Mouse (Mus musculus) midbrain, embryonic 12.5 days (tissue): ENCODE results near the gene Itgam. TPM values are rescaled to one million over a fixed set of nuclear protein-coding genes. Genes with fewer than 3 reads are reported as not detected.
"Not testable (repeated sequence)": the region's sequence is repeated elsewhere in the genome, so short reads cannot be mapped to it uniquely, and the experiment has no call there.

Experiments used
- ATAC-seq: fragments of 200-750 bp; cut with Nextera tagmentation; 2 replicates; pipeline ENCODE4 v1.8.0; 2017; ENCODE audit warnings: low read depth, moderate TSS enrichment, moderate library complexity; ENCODE audit not compliant: low FRiP score
- H3K27ac ChIP-seq: fragments of 300-500 bp; sonication (generic); replicated peaks from 2 replicates; pipeline ENCODE4 v1.5.1; 2016; ENCODE audit warnings: mild to moderate bottlenecking
- H3K27me3 ChIP-seq: fragments of 300-500 bp; sonication (generic); 2 replicates; pipeline ENCODE4 v1.6.1; 2016; ENCODE audit warnings: mild to moderate bottlenecking
- H3K36me3 ChIP-seq: fragments of 300-500 bp; sonication (generic); 2 replicates; pipeline ENCODE4 v1.6.1; 2016
- H3K4me1 ChIP-seq: fragments of 300-500 bp; sonication (generic); 2 replicates; pipeline ENCODE4 v1.6.1; 2016
- H3K4me2 ChIP-seq: fragments of 300-500 bp; sonication (generic); replicated peaks from 2 replicates; pipeline ENCODE4 v1.6.1; 2016; ENCODE audit warnings: mild to moderate bottlenecking, moderate library complexity
- H3K4me3 ChIP-seq: fragments of 300-500 bp; sonication (generic); 2 replicates; pipeline ENCODE4 v1.5.1; 2016; ENCODE audit warnings: mild to moderate bottlenecking
- H3K9ac ChIP-seq: fragments of 300-500 bp; sonication (generic); replicated peaks from 2 replicates; pipeline ENCODE4 v1.6.1; 2016; ENCODE audit warnings: mild to moderate bottlenecking, moderate library complexity
- H3K9me3 ChIP-seq: fragments of 300-500 bp; sonication (generic); 2 replicates; pipeline ENCODE4 v1.6.1; 2016; ENCODE audit warnings: mild to moderate bottlenecking
- WGBS: fragments of 180-500 bp; shearing (Covaris S2); methylation state at CpG from one replicate; pipeline ENCODE4 v1.1.7; 2016; 5-methylcytosine and 5-hydroxymethylcytosine counted together
- polyA plus RNA-seq: library from polyadenylated mRNA; unstranded; fragments of >200 nt; fragmentation: Nextera tagmentation; extraction: Ambion mirVana; gene quantifications from 2 replicates; pipeline ENCODE4 v1.2.1, GENCODE M21; 2016

Itgam gene
- polyA plus RNA-seq, 1 experiment from 2014 or later, result 0.42 TPM

GRCm38 (mm10) chr7:128032989-128033293 is 29.5 kb upstream of the Itgam start:
- Histone ChIP-seq H3K4me1 (no peaks in the 10 kb centered on the region), H3K27ac (no peak overlapping the region)
- WGBS, result 93% methylated on average over 3 of the region's 3 CpGs

DNA sequence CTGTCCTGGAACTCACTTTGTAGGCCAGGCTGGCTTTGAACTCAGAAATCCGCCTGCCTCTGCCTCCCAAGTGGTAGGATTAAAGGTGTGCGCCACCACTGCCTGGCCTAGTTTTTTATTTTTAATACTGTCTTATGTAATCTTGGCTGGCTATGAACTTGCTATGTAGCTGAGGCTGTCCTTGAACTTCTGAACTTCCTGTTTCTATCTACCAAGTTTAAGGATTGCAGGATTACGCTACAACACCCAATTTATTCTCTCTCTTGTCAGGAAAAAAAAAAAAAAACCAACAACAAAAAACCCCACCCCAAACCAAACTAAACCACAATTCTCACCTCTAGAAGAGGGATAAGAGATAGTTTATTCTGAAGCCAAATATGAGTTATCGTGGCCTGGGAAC is 28.8 kb upstream of the Itgam start:
- no peaks in the 10 kb centered on the region for H3K36me3 ChIP-seq
- ATAC-seq, result no peak
- H3K9me3 ChIP-seq, result no peaks in the 10 kb centered on the region
- no peak overlapping the region for H3K4me2 ChIP-seq
- WGBS, result 94% methylated on average over 4 of the region's 4 CpGs
- no peak overlapping the region for H3K4me3 ChIP-seq
- H3K4me1 ChIP-seq, result no peaks in the 10 kb centered on the region
- H3K27ac ChIP-seq, result no peak overlapping the region
- no peak overlapping the region for H3K9ac ChIP-seq
- H3K27me3 ChIP-seq, result no peaks in the 10 kb centered on the region

More at GRCm38 (mm10) chr7:128032989-128033293, 29.5 kb upstream of the Itgam start:
- Histone ChIP-seq H3K36me3 (no peaks in the 10 kb centered on the region), H3K4me2 (no peak overlapping the region), H3K9me3 (no peaks in the 10 kb centered on the region), H3K27me3 (no peaks in the 10 kb centered on the region), H3K9ac (no peak overlapping the region), H3K4me3 (no peak overlapping the region)
- ATAC-seq, result no peak

DNA sequence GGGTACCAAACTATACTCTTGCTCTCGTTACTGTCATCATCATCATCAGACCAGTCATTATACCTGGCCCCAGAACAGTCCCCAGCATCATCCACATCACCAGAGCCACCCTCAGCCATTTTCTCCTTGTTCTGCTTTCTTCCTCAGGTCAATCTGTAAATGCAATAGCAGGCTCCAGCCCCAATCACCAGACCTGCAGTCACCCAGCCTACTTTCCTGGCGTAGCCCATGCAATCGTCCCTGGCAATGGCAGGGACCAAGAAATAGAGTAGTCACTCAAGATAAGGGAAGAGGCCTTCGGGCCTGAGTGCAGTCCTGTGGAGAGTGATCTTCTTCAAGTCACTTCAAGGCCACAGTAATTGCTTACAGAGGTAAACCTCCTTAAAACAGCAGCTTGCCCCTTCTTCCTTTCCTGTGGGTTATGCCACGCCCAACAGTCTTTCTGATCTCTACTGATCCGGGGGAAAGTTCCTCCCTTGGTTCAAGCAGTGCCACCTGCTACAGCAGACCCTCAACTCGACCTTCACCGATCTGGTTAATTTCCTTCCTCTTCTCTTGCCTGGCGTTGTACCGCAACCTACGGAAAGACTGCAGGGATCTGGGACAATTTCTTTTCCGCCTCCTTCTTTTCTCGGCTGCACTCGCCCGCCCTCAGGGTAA is 20.1 kb upstream of the Itgam start:
- not testable (repeated sequence) for ATAC-seq, H3K9me3 ChIP-seq, H3K4me3 ChIP-seq, H3K4me2 ChIP-seq, H3K27ac ChIP-seq, H3K27me3 ChIP-seq, H3K36me3 ChIP-seq, H3K4me1 ChIP-seq, H3K9ac ChIP-seq
- WGBS, result 84% methylated on average over 15 of the region's 15 CpGs

- H3K4me3 ChIP-seq, result no peak overlapping the region
- no peaks in the 10 kb centered on the region for H3K36me3 ChIP-seq
- no peak for ATAC-seq
- WGBS, result 72% methylated on average over 4 of the region's 4 CpGs
- no peak overlapping the region for H3K27ac ChIP-seq
- no peak overlapping the region for H3K4me2 ChIP-seq
- H3K4me1 ChIP-seq, result no peaks in the 10 kb centered on the region
- H3K27me3 ChIP-seq, result no peaks in the 10 kb centered on the region
- H3K9me3 ChIP-seq, result no peaks in the 10 kb centered on the region
- H3K9ac ChIP-seq, result no peak overlapping the region
Measured at GRCm38 (mm10) chr7:128044142-128044785, 18.2 kb upstream of the Itgam start.

DNA sequence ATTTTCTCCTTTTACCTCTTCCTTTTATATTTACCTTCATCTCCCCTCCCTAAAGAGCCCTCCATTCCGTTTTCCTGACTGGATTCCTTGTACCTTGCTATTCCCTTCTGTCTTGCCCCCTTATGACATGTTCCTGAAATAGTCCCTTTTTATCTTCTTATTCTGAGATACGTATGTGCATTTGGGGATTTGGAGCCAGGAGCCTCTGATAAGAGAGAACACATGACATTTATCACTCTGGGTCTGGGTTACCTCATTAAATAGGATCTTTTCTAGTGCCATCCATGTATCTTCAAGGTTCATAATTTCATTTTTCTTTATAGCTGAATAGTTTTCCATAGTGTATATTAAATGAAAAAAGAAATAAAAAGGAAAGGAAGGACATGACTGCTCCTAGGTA is 16.8 kb upstream of the Itgam start:
- Histone ChIP-seq H3K4me3 (no peak overlapping the region), H3K27ac (no peak overlapping the region), H3K9me3 (no peaks in the 10 kb centered on the region), H3K27me3 (no peaks in the 10 kb centered on the region), H3K4me2 (no peak overlapping the region), H3K36me3 (no peaks in the 10 kb centered on the region), H3K9ac (no peak overlapping the region), H3K4me1 (no peaks in the 10 kb centered on the region)
- ATAC-seq, result no peak
- WGBS, result 71% methylated on average over 2 of the region's 2 CpGs

- no peak overlapping the region for H3K27ac ChIP-seq
- no peak for ATAC-seq
- H3K9me3 ChIP-seq, result no peaks in the 10 kb centered on the region
- H3K4me1 ChIP-seq, result no peaks in the 10 kb centered on the region
- H3K36me3 ChIP-seq, result no peaks in the 10 kb centered on the region
- no peaks in the 10 kb centered on the region for H3K27me3 ChIP-seq
- H3K4me2 ChIP-seq, result no peak overlapping the region
- 92% methylated on average over 4 of the region's 4 CpGs for WGBS
- no peak overlapping the region for H3K4me3 ChIP-seq
- H3K9ac ChIP-seq, result no peak overlapping the region
Measured at GRCm38 (mm10) chr7:128048819-128049218, 13.6 kb upstream of the Itgam start.

DNA sequence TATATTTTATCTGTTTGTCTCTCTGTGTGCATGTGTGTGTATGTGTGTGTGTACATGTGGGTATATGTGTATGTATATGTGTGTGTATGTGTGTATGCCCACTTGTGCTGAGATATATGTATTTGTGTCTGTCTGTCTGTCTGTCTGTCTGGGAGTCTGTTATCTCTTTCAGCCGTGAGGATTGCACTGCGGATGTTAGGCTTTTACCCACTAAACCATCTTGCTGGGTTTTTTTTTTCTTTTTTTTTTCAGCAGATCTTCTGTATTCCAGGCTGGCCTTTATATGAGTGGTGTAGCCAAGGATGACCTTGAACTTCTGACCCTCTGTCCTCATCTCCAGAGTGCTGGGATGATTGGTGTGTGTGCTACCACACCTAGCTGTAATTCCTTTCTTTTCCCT is 13.2 kb upstream of the Itgam start:
- 90% methylated on average over 2 of the region's 2 CpGs for WGBS
- H3K36me3 ChIP-seq, result no peaks in the 10 kb centered on the region

GRCm38 (mm10) chr7:128050739-128051138 is 11.7 kb upstream of the Itgam start:
- Histone ChIP-seq H3K9ac (no peak overlapping the region), H3K27me3 (no peaks in the 10 kb centered on the region), H3K4me3 (no peak overlapping the region), H3K9me3 (no peaks in the 10 kb centered on the region), H3K4me2 (no peak overlapping the region), H3K4me1 (no peaks in the 10 kb centered on the region), H3K27ac (no peak overlapping the region), H3K36me3 (no peaks in the 10 kb centered on the region)
- 77% methylated on average over 4 of the region's 4 CpGs for WGBS
- ATAC-seq, result no peak

More for the DNA sequence above, 13.2 kb upstream of the Itgam start:
- no peak overlapping the region for H3K4me2 ChIP-seq
- no peaks in the 10 kb centered on the region for H3K27me3 ChIP-seq
- H3K4me1 ChIP-seq, result no peaks in the 10 kb centered on the region
- no peaks in the 10 kb centered on the region for H3K9me3 ChIP-seq
- ATAC-seq, result no peak
- H3K4me3 ChIP-seq, result no peak overlapping the region
- no peak overlapping the region for H3K9ac ChIP-seq
- H3K27ac ChIP-seq, result no peak overlapping the region

DNA sequence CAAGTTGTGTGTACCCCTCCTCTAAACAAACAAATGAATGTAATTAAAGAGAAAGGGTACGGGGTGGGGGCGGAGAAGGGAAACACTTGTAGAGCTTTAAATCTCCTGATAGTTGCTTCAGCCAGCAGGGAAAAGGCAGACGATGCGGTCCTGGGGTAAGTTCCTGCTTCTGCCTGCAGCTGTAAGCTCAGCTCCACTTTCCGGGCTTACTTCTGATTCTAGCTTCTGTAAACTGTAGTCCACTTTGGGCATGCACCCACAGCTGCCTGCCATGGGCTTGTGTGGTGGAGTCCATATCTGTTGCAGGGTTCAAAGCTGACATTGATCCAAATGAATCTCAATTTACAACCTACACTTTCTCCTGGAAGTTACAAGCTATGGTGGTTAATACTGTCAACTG is 9.4 kb upstream of the Itgam start:
- H3K4me3 ChIP-seq, result no peak overlapping the region
- no peak overlapping the region for H3K27ac ChIP-seq
- WGBS, result 82% methylated on average over 5 of the region's 5 CpGs
- no peaks in the 10 kb centered on the region for H3K27me3 ChIP-seq
- no peaks in the 10 kb centered on the region for H3K36me3 ChIP-seq
- no peak overlapping the region for H3K4me2 ChIP-seq
- no peaks in the 10 kb centered on the region for H3K9me3 ChIP-seq
- H3K9ac ChIP-seq, result no peak overlapping the region
- ATAC-seq, result no peak
- H3K4me1 ChIP-seq, result no peaks in the 10 kb centered on the region

DNA sequence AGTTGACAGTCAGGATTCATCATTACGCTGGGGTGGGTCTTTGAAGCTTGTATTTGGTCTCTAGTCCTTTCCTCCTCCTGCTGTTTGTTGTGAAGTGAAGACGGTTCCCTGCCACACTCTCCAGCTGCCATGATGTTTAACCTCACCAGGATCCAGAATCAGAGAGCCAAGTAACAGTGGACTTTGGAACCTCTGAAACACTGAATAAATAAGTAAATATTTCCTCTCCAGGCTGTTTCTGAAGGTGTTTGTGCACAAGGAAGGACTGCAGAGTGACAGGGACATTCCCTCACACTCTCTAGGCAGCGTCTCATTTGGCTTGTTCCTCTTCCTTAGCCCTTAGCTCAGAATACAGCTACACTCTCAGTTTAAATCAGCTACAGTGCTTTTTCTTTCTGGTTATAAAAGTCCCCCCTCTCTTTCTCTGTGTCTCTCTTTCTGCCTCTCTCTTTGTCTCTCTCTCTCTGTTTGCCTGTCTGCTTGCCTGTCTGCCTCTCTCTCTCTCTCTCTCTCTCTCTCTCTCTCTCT is 5.5 kb upstream of the Itgam start:
- Histone ChIP-seq H3K4me3 (no peak overlapping the region), H3K27ac (no peak overlapping the region), H3K27me3 (no peaks in the 10 kb centered on the region), H3K9ac (no peak overlapping the region), H3K36me3 (no peaks in the 10 kb centered on the region), H3K4me2 (no peak overlapping the region), H3K9me3 (no peaks in the 10 kb centered on the region), H3K4me1 (no peaks in the 10 kb centered on the region)
- 77% methylated on average over 3 of the region's 3 CpGs for WGBS
- no peak for ATAC-seq

- 83% methylated on average over 8 of the region's 8 CpGs for WGBS
- Histone ChIP-seq H3K4me1 (no peaks in the 10 kb centered on the region), H3K36me3 (no peaks in the 10 kb centered on the region), H3K9ac (no peak overlapping the region), H3K9me3 (no peaks in the 10 kb centered on the region), H3K27ac (no peak overlapping the region), H3K4me2 (no peak overlapping the region), H3K4me3 (no peak overlapping the region), H3K27me3 (no peaks in the 10 kb centered on the region)
- no peak for ATAC-seq
Measured at GRCm38 (mm10) chr7:128057860-128058259, 4.6 kb upstream of the Itgam start.

GRCm38 (mm10) chr7:128058576-128058975 is 3.9 kb upstream of the Itgam start:
- no peak overlapping the region for H3K4me3 ChIP-seq
- WGBS, result 69% methylated on average over 7 of the region's 7 CpGs
- H3K36me3 ChIP-seq, result no peaks in the 10 kb centered on the region
- H3K9me3 ChIP-seq, result no peaks in the 10 kb centered on the region
- no peaks in the 10 kb centered on the region for H3K4me1 ChIP-seq
- H3K27me3 ChIP-seq, result no peaks in the 10 kb centered on the region
- no peak overlapping the region for H3K9ac ChIP-seq
- no peak overlapping the region for H3K27ac ChIP-seq
- no peak overlapping the region for H3K4me2 ChIP-seq
- no peak for ATAC-seq

DNA sequence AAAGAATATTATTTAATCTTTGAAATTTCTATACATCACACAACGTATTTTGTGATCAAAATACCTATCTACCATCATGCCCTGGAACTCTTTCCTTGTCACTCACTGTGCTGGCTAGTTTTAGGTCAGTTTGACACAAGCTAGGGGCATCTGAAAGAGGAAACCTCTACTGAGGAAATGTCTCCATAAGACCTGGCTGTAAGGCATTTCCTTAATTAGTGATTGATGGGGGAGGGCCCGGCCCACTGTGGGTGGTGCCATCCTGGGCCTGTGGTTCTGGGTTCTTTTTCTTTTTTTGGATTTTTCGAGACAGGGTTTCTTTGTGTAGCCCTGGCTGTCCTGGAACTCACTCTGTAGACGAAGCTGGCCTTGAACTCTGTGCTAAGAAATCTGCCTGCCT is 3.3 kb upstream of the Itgam start:
- no peak for ATAC-seq
- Histone ChIP-seq H3K27me3 (no peaks in the 10 kb centered on the region), H3K36me3 (no peaks in the 10 kb centered on the region), H3K27ac (no peak overlapping the region), H3K4me3 (no peak overlapping the region), H3K9me3 (no peaks in the 10 kb centered on the region), H3K4me2 (no peak overlapping the region), H3K4me1 (no peaks in the 10 kb centered on the region), H3K9ac (no peak overlapping the region)
- WGBS, result 73% methylated on average over 4 of the region's 4 CpGs
